Mouse (Mus musculus): ENCODE data around the gene Nyap1. TPM values are rescaled to one million over a fixed set of nuclear protein-coding genes. Genes with fewer than 3 reads are reported as not detected.

Nyap1 gene
- total RNA-seq, 2 experiments from 2014 or later, result 0.05 to 0.45 TPM

- DNase-seq, result peak; percentile 68
- H3K4me3 ChIP-seq, result peak overlapping the region; percentile 76
- 0 out of 2 replicates have a peak, but pooled peaks have one; percentile 2 for TF ChIP-seq CTCF (IDR thresholded peaks at IDR 0.05)
- intact Hi-C loops (cut with DNase I), result loop anchor here (10.0 kb wide), 1 partner anchor 243 kb away; the partner anchor contains the start of gene Pop7
- H3K27ac ChIP-seq, result peak overlapping the region; percentile 91
Observed at GRCm38 (mm10) chr5:137747326-137747961, 6.0 kb upstream of the Nyap1 start.

- intact Hi-C loops (cut with DNase I), result loop anchor here (10.0 kb wide), 1 partner anchor 242 kb away; the partner anchor contains the start of gene Pop7
- peak overlapping the region; percentile 76 for H3K4me3 ChIP-seq
- DNase-seq, result peak; percentile 56
- H3K27ac ChIP-seq, result peak overlapping the region; percentile 91
- no peak for TF ChIP-seq CTCF (IDR thresholded peaks at IDR 0.05)
Observed at GRCm38 (mm10) chr5:137746851-137747325, 5.5 kb upstream of the Nyap1 start.

DNA sequence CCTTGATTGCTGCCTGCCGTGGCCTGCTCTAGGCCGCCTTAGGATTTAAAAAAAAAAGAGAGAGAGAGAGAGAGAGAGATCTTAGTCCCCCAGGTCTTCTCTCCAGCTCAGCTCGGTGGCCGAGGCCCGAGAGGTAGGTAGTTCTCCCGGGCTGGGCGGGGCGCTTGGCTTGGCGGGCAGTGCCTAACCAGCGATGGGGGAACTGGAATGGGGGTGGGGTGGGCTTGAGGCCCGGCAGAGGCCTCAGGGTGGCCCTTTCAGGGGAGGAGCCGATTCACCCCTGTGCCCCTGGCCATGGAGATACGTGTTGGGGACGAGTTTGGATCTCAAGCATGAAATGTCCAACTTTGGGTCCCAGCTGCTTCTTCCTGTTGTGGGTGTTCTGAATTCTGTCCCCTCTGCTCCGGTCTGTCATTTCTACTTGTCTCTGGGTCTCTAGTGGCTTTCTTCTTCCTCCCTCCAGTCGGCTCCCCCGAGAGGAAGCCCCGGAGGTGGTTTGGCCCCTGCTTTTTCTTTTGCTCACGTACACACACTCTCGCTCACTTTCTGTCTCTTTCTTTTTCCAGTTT lies 5.0 kb upstream of the Nyap1 start:
- intact Hi-C loops (cut with DNase I), result loop anchor here (10.0 kb wide), 1 partner anchor 242 kb away; the partner anchor contains the start of gene Pop7
- Histone ChIP-seq H3K4me3 (peak overlapping the region; percentile 76), H3K27ac (peak overlapping the region; percentile 91)
- no peak for TF ChIP-seq CTCF (IDR thresholded peaks at IDR 0.05)
- DNase-seq, result peak; percentile 81

DNA sequence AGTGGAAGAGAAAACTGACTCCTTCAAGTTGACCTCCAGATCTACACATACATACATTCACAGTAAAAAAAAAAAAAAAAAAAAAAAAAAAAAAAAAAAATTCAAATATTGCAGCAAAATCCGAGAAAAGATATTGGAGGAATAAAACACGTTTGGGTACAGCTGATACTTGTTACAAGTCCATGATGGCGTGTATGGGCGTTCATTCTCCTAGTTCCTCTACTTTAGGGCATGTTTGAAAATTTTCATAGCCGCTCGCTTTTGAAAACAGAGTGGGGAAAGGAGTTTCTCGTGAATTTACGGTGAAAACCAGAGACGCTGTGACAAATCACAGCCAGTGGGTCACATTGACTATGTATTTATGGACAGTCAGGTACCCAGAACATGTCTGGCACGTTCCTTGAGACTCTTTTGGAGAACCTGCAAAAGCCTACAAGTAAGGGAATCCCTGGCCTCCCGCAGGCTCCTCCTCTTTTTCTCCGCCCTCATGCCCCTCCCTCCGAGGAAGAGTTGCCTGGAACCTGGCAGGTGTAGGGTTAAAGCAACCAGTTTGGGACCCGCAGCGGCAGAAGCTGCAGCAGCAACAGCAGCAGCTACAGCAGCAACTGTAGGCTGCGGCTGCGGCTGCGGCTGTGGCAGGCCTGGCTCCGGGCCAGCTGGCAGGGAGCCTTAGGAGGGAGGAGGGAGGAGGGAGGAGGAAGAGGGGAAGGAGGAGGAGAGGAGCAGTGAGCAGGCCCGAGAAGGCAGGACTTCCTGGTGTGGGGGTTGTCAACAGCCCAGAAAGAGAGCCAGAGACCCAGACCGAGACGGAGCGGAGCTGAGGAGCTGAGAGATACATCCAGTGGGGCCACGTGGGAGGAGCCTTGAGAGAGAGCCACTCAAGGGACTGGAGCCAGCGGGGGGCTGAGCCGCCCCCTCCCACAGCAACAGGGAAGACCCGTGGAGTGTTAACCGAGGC lies 4.1 kb upstream of the Nyap1 start, which contains the start of gene Tsc22d4:
Gene Tsc22d4, plus strand, starts transcription at position 517 of the 958 bp plus-strand sequence.
- TF ChIP-seq CTCF (IDR thresholded peaks at IDR 0.05), result no peak
- peak; percentile 94 for DNase-seq
- H3K27ac ChIP-seq, result peak within 1 kb of the TSS; percentile 91
- intact Hi-C loops (cut with DNase I), result loop anchor here (10.0 kb wide), 1 partner anchor 241 kb away; the partner anchor contains the start of gene Pop7
- peak within 1 kb of the TSS; percentile 76 for H3K4me3 ChIP-seq

DNA sequence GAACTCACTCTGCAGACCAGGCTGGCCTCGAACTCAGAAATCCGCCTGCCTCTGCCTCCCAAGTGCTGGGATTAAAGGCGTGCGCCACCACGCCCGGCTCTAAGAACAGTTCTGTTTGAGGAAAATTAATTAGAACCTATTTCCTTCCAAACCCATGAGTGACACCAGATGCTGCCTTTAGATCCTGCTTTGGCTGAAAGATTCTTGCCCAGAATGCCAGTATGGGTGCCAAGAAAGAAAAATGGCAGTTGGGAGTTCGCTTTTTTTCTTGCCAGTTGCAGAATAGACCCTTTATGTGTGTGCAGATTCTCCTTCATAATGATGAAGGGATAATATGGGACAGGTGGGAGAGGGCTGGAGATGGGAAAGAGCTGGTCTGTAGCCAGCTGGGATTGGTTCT lies 2.8 kb upstream of the Nyap1 start:
- Histone ChIP-seq H3K4me3 (no peak overlapping the region), H3K27ac (no peak overlapping the region)
- intact Hi-C loops (cut with DNase I), result loop anchor here (10.0 kb wide), 1 partner anchor 239 kb away; the partner anchor contains the start of gene Pop7
- DNase-seq, result no peak
- TF ChIP-seq CTCF (IDR thresholded peaks at IDR 0.05), result no peak

DNA sequence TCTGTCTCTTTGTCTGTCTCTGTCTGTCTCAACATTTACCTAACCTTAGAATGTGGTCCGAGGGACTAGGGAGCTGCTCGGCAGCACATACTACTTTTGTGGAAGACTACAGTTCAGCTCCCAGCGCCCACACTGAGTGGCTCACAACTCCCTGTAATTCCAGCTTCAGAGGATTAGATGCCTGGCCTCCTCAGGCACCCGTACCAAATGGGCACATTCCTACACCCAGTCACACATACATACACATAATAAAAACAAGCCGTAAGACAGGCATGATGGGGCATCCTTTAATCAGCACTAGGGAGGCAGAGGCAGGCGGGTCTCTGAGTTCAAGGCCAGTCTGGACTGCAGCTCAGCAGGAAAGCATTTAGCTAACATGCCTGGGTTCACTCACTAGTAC lies 1.4 kb upstream of the Nyap1 start:
- Histone ChIP-seq H3K27ac (no peak overlapping the region), H3K4me3 (no peak overlapping the region)
- TF ChIP-seq CTCF (IDR thresholded peaks at IDR 0.05), result no peak
- no peak for DNase-seq
- intact Hi-C loops (cut with DNase I), result loop anchor here (10.0 kb wide), 1 partner anchor 238 kb away; the partner anchor contains the start of gene Pop7

GRCm38 (mm10) chr5:137742048-137742447 lies 641 bp upstream of the Nyap1 start:
- intact Hi-C loops (cut with DNase I), result loop anchor here (10.0 kb wide), 1 partner anchor 237 kb away; the partner anchor contains the start of gene Pop7
- Histone ChIP-seq H3K4me3 (peak overlapping the region; percentile 87; the same call in 1 of the 2 replicates), H3K27ac (no peak overlapping the region)
- DNase-seq, result no peak
- no peak for TF ChIP-seq CTCF (IDR thresholded peaks at IDR 0.05)

DNA sequence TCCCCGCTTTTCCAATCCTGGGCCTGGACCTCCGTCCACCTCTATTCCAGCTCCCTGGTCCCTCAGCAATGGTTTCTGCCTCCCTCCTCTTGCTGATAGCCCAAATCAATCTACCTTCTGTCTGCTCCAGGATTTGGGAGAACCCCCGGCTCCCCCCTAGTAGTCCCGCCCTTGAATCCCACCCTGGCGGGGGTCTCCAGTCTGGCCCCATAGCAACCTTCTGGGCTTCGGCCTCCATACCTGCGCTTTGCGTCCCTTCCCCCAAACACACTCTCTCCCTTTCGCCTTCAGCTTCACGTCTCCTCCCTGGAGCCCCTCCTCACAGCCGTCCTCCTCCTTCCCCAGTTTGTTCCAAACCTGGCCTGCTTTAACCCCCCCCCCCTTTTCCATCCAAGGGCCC lies 901 bp downstream of the Nyap1 start:
- Histone ChIP-seq H3K4me3 (peak overlapping the region; percentile 87), H3K27ac (peak overlapping the region; percentile 12; the same call in 1 of the 2 replicates)
- no peak for TF ChIP-seq CTCF (IDR thresholded peaks at IDR 0.05)
- no peak for DNase-seq
- intact Hi-C loops (cut with DNase I), result loop anchor here (10.0 kb wide), 1 partner anchor 236 kb away; the partner anchor contains the start of gene Pop7

- Histone ChIP-seq H3K4me3 (no peak overlapping the region), H3K27ac (no peak overlapping the region)
- intact Hi-C loops (cut with DNase I), result loop anchor here (5.0 kb wide), 1 partner anchor 52 kb away; no protein-coding TSS in a partner anchor
- DNase-seq, result no peak
- no peak for TF ChIP-seq CTCF (IDR thresholded peaks at IDR 0.05)
Observed at GRCm38 (mm10) chr5:137739471-137739870, 1.9 kb downstream of the Nyap1 start.

GRCm38 (mm10) chr5:137738516-137738915 lies 2.9 kb downstream of the Nyap1 start:
- Histone ChIP-seq H3K27ac (no peak overlapping the region), H3K4me3 (no peak overlapping the region)
- DNase-seq, result no peak
- intact Hi-C loops (cut with DNase I), result loop anchor here (5.0 kb wide), 1 partner anchor 51 kb away; no protein-coding TSS in a partner anchor
- no peak for TF ChIP-seq CTCF (IDR thresholded peaks at IDR 0.05)

- no peak for TF ChIP-seq CTCF (IDR thresholded peaks at IDR 0.05)
- no peak for DNase-seq
Observed at GRCm38 (mm10) chr5:137737400-137737940, 3.9 kb downstream of the Nyap1 start.

More at GRCm38 (mm10) chr5:137737400-137737940, 3.9 kb downstream of the Nyap1 start:
- Histone ChIP-seq H3K4me3 (no peak overlapping the region), H3K27ac (no peak overlapping the region)
- intact Hi-C loops (cut with DNase I), result loop anchor here (5.0 kb wide), 1 partner anchor 50 kb away; no protein-coding TSS in a partner anchor
